Mouse (Mus musculus): ENCODE measurements around the gene Rpl15. TPM values are rescaled to one million over a fixed set of nuclear protein-coding genes. Genes with fewer than 3 reads are reported as not detected.
"Not testable (repeated sequence)": the region's sequence is repeated elsewhere in the genome, so short reads cannot be mapped to it uniquely, and the experiment has no call there.

The Rpl15 gene
- polyA plus RNA-seq, 2 experiments from 2014 or later = 1,091 to 1,098 TPM

DNA sequence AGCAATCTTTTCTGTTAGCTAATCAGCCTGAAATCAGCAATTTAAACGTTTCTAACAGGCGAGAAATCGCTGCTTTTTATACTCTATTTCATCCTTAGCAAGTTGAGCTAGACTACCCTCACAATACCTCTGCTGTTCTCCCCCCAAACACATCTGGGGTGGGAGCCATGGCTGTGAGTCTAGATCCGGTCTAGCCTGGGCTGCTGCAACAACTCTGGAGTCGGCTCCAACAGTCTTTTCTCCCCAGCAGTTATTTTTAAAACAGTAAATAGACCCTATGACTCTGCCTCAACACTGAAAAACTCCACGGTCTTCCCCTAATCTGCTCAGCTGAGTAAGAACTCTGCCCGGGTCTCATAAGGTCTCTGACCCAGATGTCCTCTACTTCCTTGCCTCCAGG, 31.1 kb downstream of the Rpl15 start:
- ATAC-seq = no peak

- peak; percentile 70 for ATAC-seq
Observed at GRCm38 (mm10) chr14:18238750-18239731, 32.1 kb downstream of the Rpl15 start, which contains the start of gene Nr1d2. TSS of gene Nr1d2 (minus strand) at chr14:18239127.

- ATAC-seq = peak; percentile 80
Observed at GRCm38 (mm10) chr14:18238131-18238749, 33.0 kb downstream of the Rpl15 start.

- no peak for ATAC-seq
Observed at GRCm38 (mm10) chr14:18237381-18237780, 33.8 kb downstream of the Rpl15 start.

DNA sequence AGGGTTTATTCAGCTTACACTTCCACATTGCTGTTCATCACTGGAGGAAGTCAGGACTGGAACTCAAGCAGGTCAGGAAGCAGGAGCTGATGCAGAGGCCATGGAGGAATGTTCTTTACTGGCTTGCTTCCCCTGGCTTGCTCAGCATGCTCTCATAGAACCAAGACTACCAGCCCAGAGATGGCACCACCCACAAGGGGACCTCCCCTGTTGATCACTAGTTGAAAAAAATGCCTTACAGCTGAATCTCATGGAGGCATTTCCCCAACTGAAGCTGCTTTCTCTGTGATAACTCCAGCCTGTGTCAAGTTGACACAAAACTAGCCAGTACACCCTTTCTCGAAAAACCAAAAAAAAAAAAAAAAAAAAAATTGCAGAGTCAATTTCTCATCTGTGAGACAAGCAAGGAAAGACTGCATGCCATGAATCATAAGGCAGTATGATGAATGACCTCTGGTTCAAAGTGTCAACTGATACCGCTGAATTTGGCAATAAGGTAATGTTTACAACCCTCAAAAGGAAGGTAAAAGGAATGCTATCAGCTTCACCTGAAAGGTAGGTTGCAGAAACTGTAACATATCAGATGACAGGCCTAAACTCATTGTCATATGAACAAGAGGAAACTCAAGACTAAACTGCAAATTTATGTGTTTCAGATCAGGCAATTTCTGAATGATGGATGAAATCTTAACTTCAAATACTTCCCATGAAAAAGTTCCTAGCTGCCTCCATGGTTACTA, 34.5 kb downstream of the Rpl15 start:
- ATAC-seq = not testable (repeated sequence)

- ATAC-seq = no peak
Observed at GRCm38 (mm10) chr14:18233981-18234960, 36.9 kb downstream of the Rpl15 start.

- ATAC-seq = no peak
Observed at GRCm38 (mm10) chr14:18233076-18233475, 38.1 kb downstream of the Rpl15 start.

DNA sequence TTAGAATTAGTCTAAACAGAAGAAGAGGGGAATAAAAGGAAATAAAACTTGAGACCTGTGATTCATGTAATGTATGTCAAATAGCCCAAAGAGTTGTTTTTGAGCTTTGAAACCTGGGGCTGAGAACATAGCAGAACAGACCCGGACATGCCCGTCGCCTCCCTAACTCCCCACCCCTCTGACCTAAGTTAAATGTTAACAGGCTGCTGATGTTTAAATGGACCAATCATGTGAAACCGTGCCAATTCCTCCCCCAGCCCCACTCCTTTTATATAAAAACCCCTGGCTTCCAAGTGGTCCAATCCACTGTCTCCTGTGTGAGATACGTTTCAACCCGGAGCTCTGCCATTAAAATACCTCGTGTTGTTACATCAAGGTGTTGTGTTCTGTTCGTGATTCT, 39.3 kb downstream of the Rpl15 start:
- not testable (repeated sequence) for ATAC-seq

- ATAC-seq = not testable (repeated sequence)
Observed at GRCm38 (mm10) chr14:18229751-18230150, 41.4 kb downstream of the Rpl15 start.

GRCm38 (mm10) chr14:18226181-18226580, 45.0 kb downstream of the Rpl15 start:
- not testable (repeated sequence) for ATAC-seq

DNA sequence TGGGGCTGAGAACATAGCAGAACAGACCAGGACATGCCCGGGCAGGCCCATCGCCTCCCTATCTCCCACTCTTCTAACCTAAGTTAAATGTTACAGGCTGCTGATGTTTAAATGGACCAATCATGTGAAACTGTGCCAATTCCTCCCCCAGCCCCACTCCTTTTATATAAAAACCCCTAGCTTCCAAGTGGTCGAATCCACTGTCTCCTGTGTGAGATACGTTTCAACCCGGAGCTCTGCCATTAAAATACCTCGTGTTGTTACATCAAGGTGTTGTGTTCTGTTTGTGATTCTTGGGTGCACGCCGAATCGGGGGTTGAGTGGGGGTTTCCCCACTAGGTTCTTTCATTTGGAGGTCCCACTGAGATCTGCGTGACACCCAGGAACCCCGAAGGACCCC, 45.8 kb downstream of the Rpl15 start:
- ATAC-seq = not testable (repeated sequence)

- no peak for ATAC-seq
Observed at GRCm38 (mm10) chr14:18221977-18222376, 49.2 kb downstream of the Rpl15 start.

Other genes with a start within 250 kb of the Rpl15 start
- gene Nr1d2, start 32.3 kb downstream of the Rpl15 start, polyA plus RNA-seq (2017; shearing (Covaris generic)) = 10 to 100 TPM; 11.0 to 12.2 TPM
- gene Nkiras1, start 255 bp downstream of the Rpl15 start, polyA plus RNA-seq (2017; shearing (Covaris generic)) = 10 to 100 TPM; 27.5 to 30.6 TPM
- gene Ube2e1, start 60.5 kb upstream of the Rpl15 start, polyA plus RNA-seq (2017; shearing (Covaris generic)) = 10 to 100 TPM; 31.1 to 63.4 TPM

Data from activated CD4-positive, CD25-positive, alpha-beta regulatory T cell, adult 4 months (primary cell).